Mouse (Mus musculus): ENCODE measurements at regions not wholly inside any gene's neighbourhood (a gene's known extent, or its start where the extent isn't known, plus 50 kb on each side); places are given as distances from the start of the nearest gene placed in this dataset.
"Not testable (repeated sequence)": the region's sequence is repeated elsewhere in the genome, so short reads cannot be mapped to it uniquely, and the experiment has no call there.

DNA sequence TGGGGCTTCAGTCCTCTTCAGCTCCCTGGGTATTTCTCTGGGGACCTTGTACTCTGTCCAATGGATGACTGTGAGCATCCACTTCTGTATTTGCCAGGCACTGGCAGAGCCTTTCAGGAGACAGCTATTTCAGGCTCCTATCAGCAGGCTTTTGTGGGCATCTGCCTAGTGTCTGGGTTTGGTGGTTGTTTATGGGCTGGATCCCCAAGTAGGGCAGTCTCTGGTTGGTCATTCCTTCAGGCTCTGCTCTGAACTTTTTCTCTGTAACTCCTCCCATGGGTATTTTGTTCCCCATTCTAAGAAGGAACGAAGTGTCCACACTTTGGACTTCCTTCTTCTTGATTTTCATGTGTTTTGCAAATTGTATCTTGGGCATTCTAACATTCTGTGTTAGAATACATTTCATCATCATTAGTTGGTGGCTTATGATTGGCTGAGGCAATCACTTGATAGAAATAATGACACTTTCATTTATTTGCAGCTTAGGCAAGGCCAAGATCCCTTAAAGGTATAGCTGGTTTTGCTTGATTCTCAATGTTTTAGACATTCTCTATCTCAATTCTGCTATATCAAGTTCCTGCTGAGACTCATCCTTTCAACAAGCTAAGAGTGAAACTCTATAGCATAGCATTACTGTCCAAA is 96.7 kb downstream of the Gcnt1 start:
- CTCF ChIA-PET = interaction anchor here (1.1 to 2.0 kb wide), 3 partner anchors 11 to 112 kb away, joined by 3 to 6 read pairs (median 3); no protein-coding TSS in a partner anchor
- ATAC-seq; POLR2A ChIA-PET; in situ Hi-C loops (cut with MboI; ENCODE audit: low pct_unique_long_range_greater_than_20kb); H3K27me3 ChIP-seq; DNase-seq (ENCODE audit: low read depth, low spot score): not testable (repeated sequence)
